Mouse (Mus musculus) pancreas, adult 10 weeks (tissue): Measurements from ENCODE around the gene Tectb. TPM values are rescaled to one million over a fixed set of nuclear protein-coding genes. Genes with fewer than 3 reads are reported as not detected.

Experiments
- polyA plus RNA-seq: library from polyadenylated mRNA; stranded (reverse); fragments of 350-450 nt; fragmentation: Illumina TruSeq; extraction: RNeasy Lipid Tissue Mini Kit (QIAGEN cat#74804); gene quantifications from one replicate; pipeline ENCODE4 v1.2.3, GENCODE M21; 2015; ENCODE audit warnings: low read depth, low replicate concordance; ENCODE audit not compliant: insufficient read depth

The Tectb gene
- polyA plus RNA-seq, result not detected

GRCm38 (mm10) chr19:55180433-55180832 lies at the start of gene Tectb:
Gene Tectb, plus strand, starts transcription at chr19:55180733.

GRCm38 (mm10) chr19:55241186-55241645 lies 60.7 kb downstream of the Tectb start, which contains the start of gene Gucy2g:
Gene Gucy2g, minus strand, starts transcription at chr19:55241236.

Other genes starting within 250 kb of the Tectb start
- 6.9 TPM for gene Gpam, start 53.5 kb upstream of the Tectb start, polyA plus RNA-seq
- not detected for gene Gucy2g, start 60.5 kb downstream of the Tectb start, polyA plus RNA-seq
- 16.1 TPM for gene Acsl5, start 71.2 kb downstream of the Tectb start, polyA plus RNA-seq
- gene Zdhhc6, start 135.3 kb downstream of the Tectb start, polyA plus RNA-seq, result 8.8 TPM
- 3.6 TPM for gene Vti1a, start 135.6 kb downstream of the Tectb start, polyA plus RNA-seq